Mouse (Mus musculus): ENCODE measurements around the gene Atad5. TPM values are rescaled to one million over a fixed set of nuclear protein-coding genes. Genes with fewer than 3 reads are reported as not detected.

The Atad5 gene
- polyA plus RNA-seq, 2 experiments: 10.9 to 11.6 TPM

DNA sequence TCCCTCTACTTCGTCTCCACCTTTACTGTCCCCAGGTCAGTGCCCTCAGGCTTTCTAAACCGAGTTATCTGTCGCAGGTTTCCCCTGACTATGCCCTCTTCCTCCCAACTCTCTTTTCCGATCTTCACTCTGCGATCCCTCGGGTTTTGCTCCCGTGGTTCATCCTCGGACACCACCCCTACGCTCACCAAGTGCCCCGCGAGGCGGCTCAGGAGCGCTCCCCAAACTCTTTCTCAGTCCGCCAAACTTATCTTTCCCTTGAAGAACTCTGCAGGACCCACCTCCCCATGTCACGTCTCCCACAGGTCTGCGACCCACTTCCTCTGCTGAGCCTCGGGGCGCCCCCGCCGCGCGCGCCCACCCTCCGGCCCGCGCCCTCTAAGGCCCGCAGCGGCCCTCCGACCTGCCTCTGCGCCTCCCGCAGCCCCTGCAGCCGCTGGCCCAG is 8.8 kb upstream of the Atad5 start:
- peaks cover 26% of the 10 kb centered on the region in 2 experiments for H3K4me1 ChIP-seq (replicated peaks; ENCODE audit: control insufficient read depth in 2 of 2, insufficient read depth in 2 of 2, low read length in 1 of 2)
- DNase-seq (ENCODE audit: low read depth in 3 of 3, low spot score in 3 of 3) (no peak), ATAC-seq (ENCODE audit: insufficient read depth) (peak; percentile 25; the same call in 1 of the 2 replicates)
- TF ChIP-seq EP300 (IDR thresholded peaks at IDR 0.05; ENCODE audit: low read depth): no peak
- TF ChIP-seq CTCF (IDR thresholded peaks at IDR 0.05; ENCODE audit: low read depth): no peak
- H3K4me3 ChIP-seq (ENCODE audit: insufficient read depth in 1 of 2, low read depth in 2 of 2, low read length in 2 of 2): peak overlapping the region; percentile 89 to 99
- H3K4me2 ChIP-seq (ENCODE audit: low read depth): peak overlapping the region; percentile 86
- H3K27me3 ChIP-seq (ENCODE audit: control insufficient read depth, insufficient read depth, low read length): no peaks in the 10 kb centered on the region
- WGBS (ENCODE audit: insufficient replicate concordance): under 1% methylated on average over 32 of the region's 32 CpGs
- H3K36me3 ChIP-seq (replicated peaks; ENCODE audit: control insufficient read depth, insufficient read depth, low read depth): peaks cover 22% of the 10 kb centered on the region
- H3K9me3 ChIP-seq (ENCODE audit: control insufficient read depth, low read length): no peaks in the 10 kb centered on the region
- H3K27ac ChIP-seq: peak overlapping the region; percentile 97
- H3K9ac ChIP-seq (replicated peaks): peak overlapping the region; percentile 97

DNA sequence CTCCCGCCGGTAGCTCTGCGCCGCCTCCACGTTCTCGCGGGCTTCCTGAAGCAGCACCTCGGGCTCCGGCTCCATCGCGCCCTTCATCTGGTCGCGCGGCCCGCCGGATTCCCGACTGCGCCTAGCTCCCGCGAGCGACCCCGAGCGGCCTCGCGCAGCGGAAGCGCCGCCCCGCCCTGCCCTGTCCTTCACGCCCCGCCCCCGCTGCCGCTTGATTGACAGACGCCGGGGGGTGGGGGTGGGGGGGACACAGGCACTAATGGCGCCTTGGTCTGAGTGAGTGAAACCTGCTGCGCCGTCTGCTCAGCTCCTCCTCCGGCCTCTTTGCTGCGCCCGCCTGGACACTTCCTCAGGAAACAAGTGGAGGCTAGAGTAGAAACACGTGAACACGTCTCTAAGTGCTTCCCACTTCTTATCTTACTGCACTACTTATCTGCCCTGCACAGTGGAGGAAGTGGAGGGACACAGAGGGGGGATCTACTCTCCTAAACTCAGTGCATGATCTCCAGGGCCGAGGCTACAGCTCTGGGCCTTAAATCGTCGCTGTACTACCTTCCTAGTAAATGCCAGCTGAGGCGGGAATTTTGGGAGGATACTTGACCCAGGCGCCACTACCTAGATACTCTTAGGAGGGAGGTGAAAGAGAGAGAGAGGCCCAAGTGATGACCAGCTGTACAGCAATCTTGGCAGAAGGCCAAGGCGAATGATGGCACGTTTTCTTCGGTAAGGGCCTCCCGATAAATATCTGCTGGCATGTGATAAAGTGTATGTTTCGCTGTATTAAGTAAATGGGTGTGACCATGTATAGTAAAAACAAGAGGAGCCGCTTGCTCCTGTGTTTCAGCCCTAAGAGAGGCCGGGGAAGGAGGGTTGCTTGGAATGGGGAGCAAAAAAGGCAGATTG is 8.1 kb upstream of the Atad5 start, which contains the start of gene Crlf3:
TSS of gene Crlf3 (minus strand) at position 166 of the 903 bp plus-strand sequence.
- Histone ChIP-seq H3K4me2 (ENCODE audit: low read depth) (peak within 1 kb of the TSS; percentile 86), H3K4me1 (replicated peaks; ENCODE audit: control insufficient read depth in 2 of 2, insufficient read depth in 2 of 2, low read length in 1 of 2) (peaks cover 26 to 28% of the 10 kb centered on the region in 2 experiments), H3K9me3 (ENCODE audit: control insufficient read depth, low read length) (no peaks in the 10 kb centered on the region), H3K27me3 (ENCODE audit: control insufficient read depth, insufficient read depth, low read length) (no peaks in the 10 kb centered on the region), H3K9ac (replicated peaks) (peak within 1 kb of the TSS; percentile 97), H3K4me3 (ENCODE audit: insufficient read depth in 1 of 2, low read depth in 2 of 2, low read length in 2 of 2) (peak within 1 kb of the TSS; percentile 89 to 99), H3K36me3 (replicated peaks; ENCODE audit: control insufficient read depth, insufficient read depth, low read depth) (peaks cover 19% of the 10 kb centered on the region), H3K27ac (peak within 1 kb of the TSS; percentile 97)
- ATAC-seq (ENCODE audit: insufficient read depth) (peak; percentile 93), DNase-seq (ENCODE audit: low read depth in 3 of 3, low spot score in 3 of 3) (peak; percentile 92 to 95 (median 94))
- WGBS (ENCODE audit: insufficient replicate concordance): 1% methylated on average over 55 of the region's 55 CpGs
- no peak for TF ChIP-seq CTCF (IDR thresholded peaks at IDR 0.05; ENCODE audit: low read depth)
- peak; percentile 87; the same call in 1 of the 2 replicates for TF ChIP-seq EP300 (IDR thresholded peaks at IDR 0.05; ENCODE audit: low read depth)

DNA sequence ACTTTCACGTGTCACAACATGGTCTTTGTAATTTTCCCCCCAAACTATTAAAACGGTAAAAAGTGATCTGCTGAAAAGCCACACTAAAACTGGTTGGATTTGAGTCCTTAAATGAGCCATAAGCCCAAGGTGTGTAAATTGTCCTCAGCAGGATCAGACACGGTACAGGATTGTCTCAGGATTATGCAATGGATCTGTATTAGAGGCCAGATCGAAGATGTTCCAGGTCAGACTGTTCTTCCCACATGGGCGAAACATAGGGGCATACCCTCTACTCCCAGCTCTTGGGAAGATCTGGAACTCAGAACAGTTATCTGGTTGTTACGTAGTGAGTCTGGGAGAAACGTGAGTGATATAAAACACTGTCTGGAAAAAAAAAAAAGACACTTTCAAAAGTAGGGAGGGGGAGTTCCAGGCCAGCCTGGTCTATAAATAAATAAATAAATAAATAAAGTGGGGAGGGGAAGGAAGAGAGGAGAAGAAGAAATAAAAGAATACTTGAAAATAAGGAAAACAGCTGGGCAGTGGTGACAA is 7.3 kb upstream of the Atad5 start:
- ATAC-seq (ENCODE audit: insufficient read depth) (no peak), DNase-seq (ENCODE audit: low read depth in 3 of 3, low spot score in 3 of 3) (no peak)
- Histone ChIP-seq H3K27me3 (ENCODE audit: control insufficient read depth, insufficient read depth, low read length) (no peaks in the 10 kb centered on the region), H3K4me2 (ENCODE audit: low read depth) (peak overlapping the region; percentile 86), H3K4me3 (ENCODE audit: insufficient read depth in 1 of 2, low read depth in 2 of 2, low read length in 2 of 2) (peak overlapping the region; percentile 89 to 99), H3K9me3 (ENCODE audit: control insufficient read depth, low read length) (no peaks in the 10 kb centered on the region), H3K9ac (replicated peaks) (peak overlapping the region; percentile 97), H3K27ac (peak overlapping the region; percentile 97), H3K4me1 (replicated peaks; ENCODE audit: control insufficient read depth in 2 of 2, insufficient read depth in 2 of 2, low read length in 1 of 2) (peaks cover 26 to 28% of the 10 kb centered on the region in 2 experiments), H3K36me3 (replicated peaks; ENCODE audit: control insufficient read depth, insufficient read depth, low read depth) (peaks cover 18% of the 10 kb centered on the region)
- TF ChIP-seq EP300 (IDR thresholded peaks at IDR 0.05; ENCODE audit: low read depth) (no peak), CTCF (IDR thresholded peaks at IDR 0.05; ENCODE audit: low read depth) (no peak)
- WGBS (ENCODE audit: insufficient replicate concordance): 19% methylated on average over 7 of the region's 7 CpGs

GRCm38 (mm10) chr11:80085356-80086055 is 3.7 kb upstream of the Atad5 start:
- Histone ChIP-seq H3K27me3 (ENCODE audit: control insufficient read depth, insufficient read depth, low read length) (no peaks in the 10 kb centered on the region), H3K36me3 (replicated peaks; ENCODE audit: control insufficient read depth, insufficient read depth, low read depth) (no peaks in the 10 kb centered on the region), H3K4me1 (replicated peaks; ENCODE audit: control insufficient read depth in 2 of 2, insufficient read depth in 2 of 2, low read length in 1 of 2) (peaks cover 15 to 26% of the 10 kb centered on the region in 2 experiments), H3K9ac (replicated peaks) (no peak overlapping the region), H3K4me2 (ENCODE audit: low read depth) (no peak overlapping the region), H3K4me3 (ENCODE audit: insufficient read depth in 1 of 2, low read depth in 2 of 2, low read length in 2 of 2) (no peak overlapping the region), H3K27ac (no peak overlapping the region; the same call in 1 of the 2 replicates), H3K9me3 (ENCODE audit: control insufficient read depth, low read length) (no peaks in the 10 kb centered on the region)
- no peak for ATAC-seq (ENCODE audit: insufficient read depth)
- 50% methylated on average over 6 of the region's 6 CpGs for WGBS (ENCODE audit: insufficient replicate concordance)
- no peak for DNase-seq (ENCODE audit: low read depth in 3 of 3, low spot score in 3 of 3)
- no peak for TF ChIP-seq EP300 (IDR thresholded peaks at IDR 0.05; ENCODE audit: low read depth)

Measured in liver, embryonic 14.5 days (tissue).